Mouse (Mus musculus): ENCODE measurements around the gene Hnf1a. TPM values are rescaled to one million over a fixed set of nuclear protein-coding genes. Genes with fewer than 3 reads are reported as not detected.
"Not testable (repeated sequence)": the region's sequence is repeated elsewhere in the genome, so short reads cannot be mapped to it uniquely, and the experiment has no call there.

Hnf1a gene
- total RNA-seq, 2 experiments from 2014 or later: not detected

DNA sequence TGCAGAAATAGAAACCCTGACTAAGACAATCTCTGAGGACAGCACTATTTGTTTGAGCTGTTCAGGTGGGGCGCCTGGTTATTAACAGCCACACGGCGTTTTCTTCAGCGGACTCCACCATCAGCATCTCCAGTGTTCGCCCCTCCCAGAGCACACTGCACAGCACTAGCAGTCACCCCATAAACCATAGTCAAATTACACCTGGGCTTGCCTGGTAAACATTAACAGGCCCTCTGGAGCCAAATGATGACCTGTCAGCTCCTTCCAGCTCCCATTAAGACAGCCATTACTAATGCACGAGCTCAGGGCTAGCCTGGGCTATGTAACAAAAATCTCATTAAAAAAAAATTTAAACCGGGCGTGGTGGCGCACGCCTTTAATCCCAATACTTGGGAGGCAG is 25.8 kb downstream of the Hnf1a start:
- DNase-seq: no peak

DNA sequence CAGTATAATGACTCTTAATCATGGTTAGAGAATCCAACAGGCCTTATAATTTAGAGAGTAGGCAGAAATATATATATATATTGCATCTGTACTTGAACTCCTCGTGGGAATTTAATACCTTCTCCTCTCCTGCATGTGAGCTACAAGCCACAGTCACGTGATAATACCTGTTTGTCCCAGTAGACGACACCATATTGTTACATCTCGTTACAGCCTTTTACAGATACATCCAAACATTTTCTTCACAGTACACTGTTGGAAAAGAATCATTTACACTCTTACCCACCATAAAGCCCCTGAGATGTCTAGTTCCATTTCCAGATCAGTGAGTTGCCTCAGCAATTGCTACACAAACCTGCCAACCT is 28.1 kb downstream of the Hnf1a start:
- no peak for DNase-seq

DNA sequence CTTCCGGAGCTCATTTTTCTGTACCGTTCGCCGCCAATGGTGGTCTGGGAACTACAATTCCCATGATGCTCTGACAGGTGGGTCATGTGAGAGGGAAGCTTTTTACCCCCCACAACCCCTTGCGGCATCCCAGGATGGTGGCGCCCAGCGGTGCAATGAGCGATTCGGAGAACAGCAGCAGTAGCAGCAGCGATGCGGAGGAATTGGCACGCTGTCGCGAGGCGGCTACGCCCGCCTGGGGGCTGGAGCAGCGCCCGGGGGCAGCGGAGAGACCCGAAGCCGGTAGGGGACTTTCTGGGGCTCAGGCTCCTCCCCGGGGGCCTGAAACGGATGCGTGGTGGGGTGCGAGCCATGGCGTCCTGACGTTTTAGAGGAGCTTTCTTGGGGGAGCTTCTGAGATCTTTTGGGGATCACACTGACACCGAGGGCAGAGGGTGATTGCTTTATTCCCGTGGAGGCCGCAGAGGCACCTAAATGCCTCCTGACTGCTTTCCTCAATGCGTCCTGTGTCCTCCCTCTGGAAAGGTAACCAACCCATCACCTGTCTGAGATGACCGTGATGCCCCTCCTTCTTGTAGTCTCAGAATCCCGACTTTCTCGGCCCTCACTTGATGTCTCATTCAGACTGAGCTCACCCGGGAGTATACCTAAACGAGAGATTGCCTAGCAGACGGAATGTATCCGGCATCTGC is 28.7 kb downstream of the Hnf1a start, which contains the start of gene 2210016L21Rik:
Gene 2210016L21Rik (plus strand): TSS at position 85 of the 692 bp plus-strand sequence.
- peak; percentile 79 for DNase-seq

DNA sequence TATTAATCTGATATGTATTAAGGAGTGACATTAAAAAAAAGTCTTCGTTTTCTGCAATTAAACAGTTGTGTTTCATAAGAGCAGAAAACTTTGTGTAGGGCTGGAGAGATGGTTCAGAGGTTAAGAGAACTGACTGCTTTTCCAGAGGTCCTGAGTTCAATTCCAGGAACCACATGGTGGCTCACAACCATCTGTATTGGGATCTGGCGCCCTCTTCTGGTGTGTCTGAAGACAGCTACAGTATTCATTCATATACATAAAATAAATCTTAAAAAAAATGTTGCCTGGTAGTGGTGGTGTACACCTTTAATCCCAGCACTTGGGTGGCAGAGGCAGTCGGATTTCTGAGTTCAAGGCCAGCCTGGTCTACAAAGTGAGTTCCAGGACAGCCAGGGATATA is 29.8 kb downstream of the Hnf1a start:
- not testable (repeated sequence) for DNase-seq

DNA sequence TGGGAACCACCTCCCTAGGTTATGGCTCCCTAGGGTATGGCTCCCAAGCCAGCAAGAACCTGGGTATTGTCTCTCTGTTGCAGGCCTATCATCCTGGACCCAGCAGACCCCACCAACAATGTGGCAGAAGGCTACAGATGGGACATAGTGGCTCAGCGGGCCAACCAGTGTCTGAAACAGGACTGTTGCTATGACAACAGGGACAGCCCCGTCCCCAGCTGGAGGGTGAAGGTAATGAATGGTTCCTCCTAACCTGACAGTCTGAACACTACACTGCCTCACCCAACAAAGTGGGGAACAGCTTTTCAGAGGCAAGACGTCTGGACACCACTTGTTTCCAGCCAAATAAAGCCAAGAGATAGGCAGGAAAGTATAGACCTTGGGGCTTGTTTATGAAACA is 35.1 kb downstream of the Hnf1a start:
- no peak for DNase-seq

DNA sequence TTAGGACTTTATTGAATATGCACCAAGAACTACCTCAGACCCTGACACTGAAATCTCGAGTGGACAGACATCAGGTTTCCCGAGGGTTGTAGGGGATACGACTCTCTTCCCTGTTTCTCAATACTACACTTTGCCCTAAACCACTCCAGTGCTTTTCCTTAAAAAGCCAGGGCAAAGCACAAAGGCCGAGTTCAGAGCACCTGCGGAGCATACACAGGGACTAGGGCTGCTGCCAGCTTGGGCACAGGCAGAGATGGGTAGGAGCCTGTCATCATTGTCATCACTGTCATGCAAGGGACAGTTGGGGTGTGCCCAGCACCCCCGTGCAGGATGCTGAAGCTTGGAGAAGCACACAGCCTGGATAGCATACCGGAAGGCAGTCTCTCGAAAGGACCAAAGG is 37.7 kb downstream of the Hnf1a start:
- no peak for DNase-seq

DNA sequence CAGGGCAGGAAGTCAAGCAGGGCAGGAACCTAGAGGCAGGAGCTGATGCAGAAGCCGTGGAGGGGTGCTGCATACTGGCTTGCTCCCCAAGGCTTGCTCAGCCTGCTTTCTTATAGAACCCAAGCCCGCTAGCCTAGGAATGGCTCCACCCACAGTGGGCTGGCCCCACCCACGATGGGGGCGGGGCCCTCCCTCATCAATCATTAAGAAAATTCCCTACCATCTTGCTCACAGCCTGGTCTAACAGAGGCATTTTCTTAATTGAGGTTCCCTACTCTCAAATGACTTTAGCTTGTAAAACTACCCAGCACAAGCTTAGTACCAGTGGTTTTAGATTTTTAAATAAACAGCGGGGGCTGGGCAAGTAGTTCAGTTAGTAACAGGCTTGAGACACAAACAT is 39.3 kb downstream of the Hnf1a start:
- DNase-seq: no peak

DNA sequence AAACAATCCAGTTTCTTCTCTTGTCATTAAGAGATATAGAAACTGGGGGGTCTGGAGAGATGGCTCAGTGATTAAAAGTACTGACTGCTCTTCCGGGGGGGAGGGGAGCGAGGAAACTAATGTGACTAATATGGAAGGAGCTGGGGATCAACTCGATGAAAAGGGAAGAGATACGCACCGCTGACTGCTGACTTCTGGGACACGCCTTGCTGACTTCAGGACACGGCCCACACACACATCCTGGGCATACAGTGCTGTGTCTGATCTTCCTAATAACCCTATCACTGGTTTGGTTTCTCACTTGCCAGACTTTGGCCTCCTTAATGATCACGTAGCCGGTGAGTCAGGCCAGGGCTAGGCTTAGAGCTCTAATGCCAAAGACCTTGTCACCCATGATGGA is 44.1 kb downstream of the Hnf1a start:
- no peak for DNase-seq

DNA sequence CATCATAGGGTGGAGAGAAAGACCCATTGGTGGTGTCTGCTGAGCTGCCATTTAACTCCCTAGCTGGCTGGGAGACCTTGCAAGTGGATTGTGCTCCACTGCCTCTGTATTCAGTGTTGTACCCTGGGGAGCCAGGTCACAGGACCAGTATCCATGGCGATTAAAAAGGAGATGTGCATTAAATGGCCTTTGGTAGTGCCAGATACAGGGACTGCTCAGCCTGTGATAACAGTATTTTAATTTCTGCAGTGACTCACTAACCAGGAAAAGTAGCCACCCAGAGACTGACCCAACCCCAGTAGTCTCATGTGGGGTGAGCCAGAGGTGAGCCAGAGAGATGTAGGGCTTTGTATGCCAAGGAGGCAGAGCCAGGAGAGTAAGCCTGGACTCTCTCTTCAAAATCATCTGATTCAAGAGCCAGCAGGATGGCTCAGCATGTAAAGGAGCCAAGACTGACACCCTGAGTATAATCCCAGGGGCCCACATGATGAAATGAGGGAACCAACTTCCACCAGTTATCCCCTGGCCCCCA is 44.7 kb downstream of the Hnf1a start:
- no peak for DNase-seq

DNA sequence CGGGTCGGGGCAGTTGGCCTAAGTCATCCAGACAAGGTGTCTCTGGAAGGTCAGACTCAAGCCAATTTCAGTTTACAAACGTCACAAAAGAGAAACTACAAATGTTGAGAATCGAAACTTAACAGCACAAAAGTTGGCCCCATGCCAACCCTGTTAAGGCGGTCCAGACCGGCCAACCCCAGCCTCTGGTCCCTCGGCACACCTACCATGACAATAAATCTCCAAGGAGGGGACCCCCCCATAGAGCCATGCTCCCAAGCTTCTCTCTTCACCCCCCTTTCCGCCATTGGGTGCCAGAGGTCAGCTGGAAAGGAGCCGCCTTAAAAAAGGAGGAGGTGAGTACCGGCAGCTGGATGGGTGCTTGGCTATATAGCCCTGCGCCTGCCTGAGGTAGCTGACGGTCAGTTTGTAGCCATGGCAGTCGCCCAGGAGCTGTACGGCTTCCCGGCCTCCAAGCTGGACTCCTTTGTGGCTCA is 47.9 kb downstream of the Hnf1a start, which contains the start of gene Oasl1:
Gene Oasl1 (plus strand): TSS at position 243 of the 476 bp plus-strand sequence.
- DNase-seq: peak; percentile 57

DNA sequence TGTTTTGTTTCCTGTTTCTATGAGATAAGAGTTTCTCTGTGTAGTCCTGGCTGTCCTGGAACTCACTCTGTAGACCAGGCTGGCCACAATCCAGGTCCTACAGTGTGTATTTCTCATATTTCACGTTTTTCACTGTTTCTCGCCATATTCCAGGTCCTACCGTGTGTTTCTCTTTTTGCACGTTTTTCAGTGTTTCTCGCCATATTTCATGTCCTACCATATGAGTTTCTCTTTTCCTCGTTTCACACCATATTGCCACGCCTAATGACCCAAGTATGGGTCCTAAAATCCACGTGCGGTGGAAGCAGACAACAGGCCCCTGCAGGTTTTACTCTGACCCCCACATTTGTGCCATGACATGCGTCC is 48.5 kb downstream of the Hnf1a start:
- DNase-seq: no peak

DNA sequence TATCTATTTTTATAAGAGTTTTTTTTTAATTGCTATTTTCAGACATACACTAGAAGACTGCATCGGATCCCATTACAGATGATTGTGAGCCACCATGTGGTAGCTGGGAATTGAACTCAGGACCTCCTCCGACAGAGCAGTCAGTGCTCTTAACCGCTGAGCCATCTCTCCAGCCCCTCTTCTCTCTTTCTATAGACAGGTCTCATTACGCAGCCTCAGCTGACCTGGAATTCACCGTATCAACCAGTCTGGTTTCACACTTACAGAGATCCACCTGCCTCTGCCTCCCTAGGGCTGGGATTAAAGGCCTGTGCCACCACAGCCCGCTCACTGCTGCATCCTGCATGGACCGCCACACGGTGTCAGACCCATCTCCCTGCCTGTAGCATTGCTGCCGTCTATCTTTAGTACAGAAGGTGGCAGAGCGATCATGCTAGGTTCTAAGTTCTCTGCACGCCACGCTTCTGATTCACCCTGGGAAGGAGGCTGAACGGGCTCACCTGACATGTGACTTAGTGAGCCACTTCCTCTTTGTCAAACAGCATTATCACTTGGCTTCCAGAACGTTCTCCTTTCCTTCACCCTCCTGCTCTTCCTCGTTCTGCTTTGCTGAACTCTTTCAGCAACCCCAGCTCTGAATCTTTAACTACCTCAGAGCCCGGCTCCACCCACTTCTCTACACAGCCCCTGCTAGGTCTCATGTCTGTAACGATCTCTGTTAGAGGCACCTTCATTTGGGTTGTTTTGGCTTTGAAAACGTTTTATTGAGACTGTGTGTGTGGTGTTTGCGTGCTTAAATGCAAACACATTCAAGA is 49.1 kb downstream of the Hnf1a start:
- no peak for DNase-seq

DNA sequence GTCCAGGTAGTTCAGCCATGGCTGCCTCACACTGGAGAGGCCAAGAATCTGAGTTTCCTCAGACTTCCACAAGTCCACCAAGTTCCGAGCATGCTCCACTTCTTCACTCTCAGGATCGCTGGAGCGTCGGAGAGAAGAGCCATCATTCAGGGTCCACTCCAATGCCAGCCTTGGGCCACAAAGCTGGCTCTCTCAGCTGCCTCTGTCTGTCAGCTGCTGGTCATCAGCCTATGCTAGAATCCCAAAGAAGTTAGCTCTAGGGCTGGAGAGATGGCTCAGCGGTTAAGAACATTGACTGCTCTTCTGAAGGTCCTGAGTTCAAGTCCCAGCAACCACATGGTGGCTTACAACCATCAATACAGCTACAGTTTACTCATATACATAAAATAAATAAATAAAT is 53.5 kb downstream of the Hnf1a start:
- DNase-seq: not testable (repeated sequence)

DNA sequence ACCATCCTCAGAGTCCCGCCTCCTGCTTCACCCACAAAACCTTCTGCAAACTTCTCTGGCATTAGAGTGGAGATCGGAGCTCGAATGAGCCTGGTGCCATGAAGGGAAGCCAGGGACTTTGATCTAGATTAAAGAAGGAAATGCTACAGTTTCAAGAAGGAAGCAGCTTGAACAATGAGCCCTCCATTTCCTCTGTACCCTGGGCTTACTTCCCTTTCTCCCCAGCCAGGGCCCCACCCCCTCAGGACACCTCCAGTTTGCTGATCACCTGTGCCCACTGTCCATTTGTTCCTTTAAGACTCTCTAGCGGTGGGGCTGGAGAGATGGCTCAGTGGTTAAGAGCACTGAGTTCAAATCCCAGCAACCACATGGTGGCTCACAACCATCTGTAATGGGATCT is 54.1 kb downstream of the Hnf1a start:
- no peak for DNase-seq

DNA sequence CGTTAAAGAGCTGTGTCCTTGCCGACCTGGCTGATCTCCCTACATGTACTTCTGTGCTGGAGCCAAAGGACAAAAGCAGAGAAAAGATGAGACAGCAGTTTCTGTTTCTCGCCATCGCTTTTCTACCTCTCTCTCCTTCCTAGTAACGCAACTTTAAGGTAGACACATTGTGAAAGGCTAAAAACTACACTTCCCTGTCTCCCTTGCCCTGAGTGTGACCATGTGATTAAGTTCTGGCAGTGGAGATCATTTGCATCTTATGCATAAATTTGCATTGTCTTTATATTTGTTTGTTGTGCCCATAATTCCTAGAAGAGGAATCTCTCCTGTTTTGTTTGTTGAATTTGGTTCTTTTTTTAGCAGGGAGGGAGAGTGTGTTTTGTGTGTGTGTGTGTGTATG is 55.0 kb downstream of the Hnf1a start:
- no peak for DNase-seq

DNA sequence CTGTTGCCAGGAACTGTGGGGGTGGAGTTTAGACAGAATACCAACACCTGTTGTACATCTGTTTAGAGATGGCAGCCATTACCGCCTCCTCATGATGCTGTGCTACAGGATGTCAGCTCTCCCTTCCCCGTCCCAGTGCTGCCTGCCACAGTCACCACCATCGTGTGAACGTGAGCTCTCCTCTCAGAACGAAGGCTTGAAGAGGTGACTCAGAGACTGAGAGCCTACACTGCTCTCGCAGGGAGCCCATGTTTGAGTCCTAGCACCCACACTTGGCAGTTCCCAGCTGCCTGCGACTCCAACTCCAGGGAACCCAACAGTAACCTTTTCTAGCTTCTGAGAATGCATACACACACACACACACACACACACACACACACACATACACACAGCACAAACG is 56.0 kb downstream of the Hnf1a start:
- DNase-seq: no peak

DNA sequence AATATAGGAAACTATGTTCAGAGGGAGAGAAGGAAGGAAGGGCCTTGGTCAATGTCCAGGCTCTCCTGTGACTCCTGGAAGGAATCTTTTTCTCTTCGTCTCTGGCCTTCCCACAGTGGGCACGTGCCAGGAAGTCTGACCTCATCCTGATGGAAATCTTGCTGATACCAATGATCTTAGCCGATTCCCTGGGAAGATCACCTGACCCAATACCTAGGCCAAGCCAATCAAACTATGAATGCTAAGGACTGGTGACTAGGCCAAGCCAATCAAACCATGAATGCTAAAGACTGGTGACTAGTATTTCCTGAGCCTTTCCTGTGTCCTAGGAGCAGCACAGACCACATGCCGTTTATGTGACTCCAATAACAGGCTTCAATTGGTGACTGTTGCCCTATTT is 57.2 kb downstream of the Hnf1a start:
- no peak for DNase-seq

DNA sequence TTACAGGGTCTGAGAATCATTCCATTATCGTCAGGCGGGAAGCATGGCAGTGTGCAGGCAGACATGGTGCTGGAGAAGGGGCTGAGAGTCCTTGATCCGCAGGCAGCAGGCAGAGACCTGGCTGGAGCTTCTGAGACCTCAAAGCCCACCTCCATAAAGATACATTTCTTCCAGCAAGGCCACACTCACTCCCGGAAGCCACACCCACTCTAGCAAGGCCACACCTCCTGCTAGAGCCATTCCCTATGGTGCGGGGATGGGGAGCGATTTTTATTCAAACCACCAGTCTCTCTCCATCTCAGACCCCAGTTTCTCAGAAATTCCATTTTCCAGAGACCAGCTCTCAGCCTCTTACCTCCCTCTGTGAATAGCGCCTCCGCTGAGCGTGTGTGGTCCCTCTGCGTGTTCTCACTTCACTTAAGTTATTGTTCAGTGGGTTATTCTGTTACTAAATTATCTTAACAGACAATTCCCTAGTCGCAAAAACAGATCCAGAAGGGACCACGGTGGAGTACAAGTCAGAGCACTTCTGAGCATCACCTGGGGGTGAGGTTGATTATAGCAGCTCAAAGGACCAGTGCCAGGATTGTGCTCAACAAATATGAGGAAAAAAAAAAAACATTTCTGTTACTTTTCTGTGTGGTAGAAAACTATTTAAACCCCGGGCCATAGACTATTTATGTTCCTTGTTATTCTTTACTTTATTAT is 62.1 kb downstream of the Hnf1a start:
- no peak for DNase-seq

DNA sequence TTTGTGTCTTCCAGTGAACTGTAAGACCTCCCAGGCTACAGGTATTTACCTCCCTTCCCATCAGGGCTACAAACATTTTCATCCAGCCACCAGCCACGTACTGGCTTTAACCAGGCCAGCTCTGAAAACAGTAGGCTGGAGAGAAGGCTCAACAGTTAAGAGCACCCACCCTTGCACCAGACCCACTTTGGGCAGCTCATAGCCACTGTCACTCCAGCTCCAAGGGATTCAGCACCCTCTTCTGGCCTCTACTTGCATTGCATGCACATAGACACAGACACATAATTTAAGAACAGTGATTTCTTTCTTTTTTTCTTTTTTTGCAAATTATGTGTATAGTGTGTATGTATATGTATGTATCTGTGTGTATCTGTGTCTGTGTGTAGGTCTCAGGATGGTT is 68.5 kb downstream of the Hnf1a start:
- DNase-seq: no peak
